Mouse (Mus musculus) intestine, postnatal 0 days (tissue): ENCODE measurements at regions not wholly inside any gene's neighbourhood (a gene's known extent, or its start where the extent isn't known, plus 50 kb on each side); places are given as distances from the start of the nearest gene placed in this dataset.

Source experiments
- ATAC-seq: fragments of 200-750 bp; cut with Nextera tagmentation; 2 replicates; pipeline ENCODE4 v1.8.0; 2017; ENCODE audit warnings: mild to moderate bottlenecking, moderate TSS enrichment, moderate library complexity
- H3K27ac ChIP-seq: fragments of 300-500 bp; sonication (generic); 2 replicates; pipeline ENCODE4 v1.5.1; 2014; ENCODE audit warnings: mild to moderate bottlenecking, low read depth, low read length, moderate library complexity
- H3K27me3 ChIP-seq: fragments of 300-500 bp; sonication (generic); replicated peaks from 2 replicates; pipeline ENCODE4 v1.6.1; 2014; ENCODE audit warnings: low read length, mixed read lengths; ENCODE audit not compliant: control insufficient read depth, insufficient read depth
- H3K36me3 ChIP-seq: fragments of 300-500 bp; sonication (generic); 2 replicates; pipeline ENCODE4 v1.6.1; 2014; ENCODE audit warnings: mild to moderate bottlenecking, moderate library complexity; ENCODE audit not compliant: control insufficient read depth, insufficient read depth
- H3K4me1 ChIP-seq: fragments of 300-500 bp; sonication (generic); replicated peaks from 2 replicates; pipeline ENCODE4 v1.6.1; 2014; ENCODE audit warnings: antibody characterized with exemption, low read length, mixed read lengths; ENCODE audit not compliant: control insufficient read depth, insufficient read depth
- H3K4me2 ChIP-seq: fragments of 300-500 bp; sonication (generic); replicated peaks from 2 replicates; pipeline ENCODE4 v1.6.1; 2014; ENCODE audit warnings: low read depth, mild to moderate bottlenecking, moderate library complexity
- H3K4me3 ChIP-seq: fragments of 300-500 bp; sonication (generic); 2 replicates; pipeline ENCODE4 v1.5.1; 2014; ENCODE audit warnings: low read depth, low read length
- H3K9ac ChIP-seq: fragments of 300-500 bp; sonication (generic); 2 replicates; pipeline ENCODE4 v1.6.1; 2014; ENCODE audit warnings: mild to moderate bottlenecking, low read depth, low read length
- H3K9me3 ChIP-seq: fragments of 300-500 bp; sonication (generic); 2 replicates; pipeline ENCODE4 v1.6.1; 2016; ENCODE audit warnings: mixed run types; ENCODE audit not compliant: control insufficient read depth
- CTCF ChIP-seq: sonication (generic); IDR thresholded peaks from 2 replicates; pipeline ENCODE4 v1.5.1; 2016; ENCODE audit warnings: low read depth, mild to moderate bottlenecking, control low read depth, antibody characterized with exemption, moderate library complexity
- WGBS: fragments of 180-500 bp; shearing (Covaris S2); extraction: QIAGEN DNeasy Blood & Tissue Kit; methylation state at CpG from one replicate; pipeline ENCODE4 v1.1.7; 2014; 5-methylcytosine and 5-hydroxymethylcytosine counted together

DNA sequence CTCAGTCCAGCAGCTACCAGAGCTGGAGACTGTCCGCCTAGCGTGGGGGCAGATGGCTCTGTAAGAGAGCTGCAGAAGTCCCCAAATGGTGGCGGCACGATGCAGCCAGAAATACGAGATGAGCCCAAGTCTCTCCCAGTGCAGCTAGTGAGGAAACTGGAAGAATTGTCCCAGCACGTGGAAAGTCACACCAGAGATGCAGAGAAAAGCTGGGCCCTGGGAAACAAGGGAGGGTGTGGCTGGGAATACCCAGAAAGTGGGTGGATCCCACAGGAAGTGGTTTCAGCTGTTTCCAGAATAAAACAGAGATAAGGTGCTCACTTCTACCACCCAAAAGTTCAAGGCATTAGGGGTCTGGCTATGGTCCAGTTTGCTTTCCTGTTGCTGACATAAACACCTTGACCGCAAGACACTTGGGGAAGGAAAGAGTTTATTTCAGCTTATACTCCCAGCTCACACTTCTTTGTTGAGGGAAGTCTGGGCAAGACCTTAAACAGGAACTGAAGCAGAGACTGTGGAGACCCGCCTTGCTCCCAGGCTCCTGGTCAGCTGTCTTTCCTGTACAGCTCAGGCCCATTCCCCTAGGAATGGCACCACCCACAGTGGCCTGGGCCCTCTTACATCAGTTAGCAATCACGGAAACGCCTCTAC is 184.5 kb upstream of the Jmjd1c start:
- Histone ChIP-seq H3K4me2 (no peak overlapping the region), H3K27ac (peak overlapping the region; percentile 21; the same call in 1 of the 2 replicates), H3K4me1 (0 out of 2 replicates have a peak, but pooled peaks cover 4% of the 10 kb centered on the region), H3K9me3 (no peaks in the 10 kb centered on the region), H3K27me3 (no peaks in the 10 kb centered on the region), H3K36me3 (no peaks in the 10 kb centered on the region), H3K9ac (no peak overlapping the region), H3K4me3 (no peak overlapping the region)
- TF ChIP-seq CTCF: no peak
- ATAC-seq: peak; percentile 9; the same call in 1 of the 2 replicates
- 53% methylated on average over 10 of the region's 10 CpGs for WGBS

DNA sequence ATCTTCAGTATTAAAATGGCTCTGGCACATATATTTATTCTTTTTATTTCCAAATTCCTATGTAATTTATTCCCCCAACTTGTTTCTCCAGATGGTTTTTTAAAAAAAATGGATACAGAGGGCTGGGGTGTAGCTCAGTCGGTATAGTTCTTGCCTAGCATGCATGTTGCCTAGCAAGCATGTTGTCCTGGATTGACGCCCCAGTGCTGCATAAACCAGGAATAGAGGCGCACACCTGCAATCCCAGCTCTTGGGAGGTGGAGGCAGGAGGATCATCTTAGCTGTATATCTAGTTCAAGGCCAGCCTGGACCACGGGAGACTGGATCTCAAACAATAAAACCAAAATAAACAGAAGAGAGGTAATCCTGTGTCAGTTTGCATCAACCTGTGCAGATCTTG is 183.5 kb upstream of the Jmjd1c start:
- no peak overlapping the region for H3K4me3 ChIP-seq
- TF ChIP-seq CTCF: no peak
- no peak overlapping the region for H3K4me2 ChIP-seq
- H3K27ac ChIP-seq: no peak overlapping the region
- H3K36me3 ChIP-seq: no peaks in the 10 kb centered on the region
- H3K27me3 ChIP-seq: no peaks in the 10 kb centered on the region
- no peaks in the 10 kb centered on the region for H3K9me3 ChIP-seq
- H3K4me1 ChIP-seq: 0 out of 2 replicates have a peak, but pooled peaks cover 4% of the 10 kb centered on the region
- no peak for ATAC-seq
- H3K9ac ChIP-seq: no peak overlapping the region
- WGBS: 75% methylated on average over 4 of the region's 4 CpGs

DNA sequence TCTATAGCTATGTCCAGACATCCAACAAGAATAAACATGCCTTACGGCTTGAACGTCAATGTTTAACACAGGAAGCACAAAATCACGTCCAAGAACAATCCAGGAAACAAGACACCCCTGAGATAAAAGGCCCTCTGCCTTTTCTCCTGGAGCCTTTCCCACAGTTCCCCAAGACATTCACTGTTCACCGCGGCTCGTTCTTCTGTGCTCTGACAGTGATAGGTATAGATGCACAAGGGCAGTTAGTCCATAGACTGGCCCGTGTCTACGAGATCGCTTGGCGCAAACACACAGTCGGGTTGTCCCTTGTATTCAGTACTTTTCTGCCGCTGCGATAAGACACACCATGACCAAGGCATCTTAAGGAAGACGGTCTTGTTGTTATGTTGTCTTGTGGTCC is 182.7 kb upstream of the Jmjd1c start:
- H3K27me3 ChIP-seq: no peaks in the 10 kb centered on the region
- no peak for ATAC-seq
- H3K9me3 ChIP-seq: no peaks in the 10 kb centered on the region
- H3K4me2 ChIP-seq: no peak overlapping the region
- no peak for TF ChIP-seq CTCF
- H3K27ac ChIP-seq: peak overlapping the region; percentile 6; the same call in 1 of the 2 replicates
- 55% methylated on average over 14 of the region's 14 CpGs for WGBS
- 0 out of 2 replicates have a peak, but pooled peaks cover 4% of the 10 kb centered on the region for H3K4me1 ChIP-seq
- H3K36me3 ChIP-seq: no peaks in the 10 kb centered on the region
- H3K4me3 ChIP-seq: no peak overlapping the region
- no peak overlapping the region for H3K9ac ChIP-seq

DNA sequence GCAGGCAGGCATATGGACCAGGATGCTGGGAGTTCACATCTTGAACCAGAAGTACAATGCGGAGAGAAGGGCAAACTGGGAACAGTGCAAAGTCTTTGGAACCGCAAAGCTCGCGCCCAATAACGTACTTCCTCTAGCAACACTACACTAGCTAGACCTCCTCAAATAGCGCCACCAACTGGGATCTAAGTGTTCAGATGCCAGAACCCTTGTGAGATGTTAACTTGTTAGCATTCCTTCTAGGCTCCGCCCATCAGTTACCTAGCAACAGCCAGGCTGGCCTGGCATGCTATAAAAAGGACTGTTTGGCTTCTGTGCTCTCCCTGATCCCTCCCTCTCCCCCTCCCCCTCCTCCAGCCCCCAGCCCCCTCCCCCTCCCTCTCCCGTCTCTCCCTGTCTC is 182.3 kb upstream of the Jmjd1c start:
- H3K4me3 ChIP-seq: no peak overlapping the region
- H3K9ac ChIP-seq: no peak overlapping the region
- 0 out of 2 replicates have a peak, but pooled peaks cover 4% of the 10 kb centered on the region for H3K4me1 ChIP-seq
- H3K9me3 ChIP-seq: no peaks in the 10 kb centered on the region
- H3K27ac ChIP-seq: no peak overlapping the region
- 57% methylated on average over 8 of the region's 8 CpGs for WGBS
- H3K27me3 ChIP-seq: no peaks in the 10 kb centered on the region
- ATAC-seq: 0 out of 2 replicates have a peak, but pooled peaks have one; percentile 9
- no peaks in the 10 kb centered on the region for H3K36me3 ChIP-seq
- peak; percentile 59 for TF ChIP-seq CTCF
- H3K4me2 ChIP-seq: no peak overlapping the region

DNA sequence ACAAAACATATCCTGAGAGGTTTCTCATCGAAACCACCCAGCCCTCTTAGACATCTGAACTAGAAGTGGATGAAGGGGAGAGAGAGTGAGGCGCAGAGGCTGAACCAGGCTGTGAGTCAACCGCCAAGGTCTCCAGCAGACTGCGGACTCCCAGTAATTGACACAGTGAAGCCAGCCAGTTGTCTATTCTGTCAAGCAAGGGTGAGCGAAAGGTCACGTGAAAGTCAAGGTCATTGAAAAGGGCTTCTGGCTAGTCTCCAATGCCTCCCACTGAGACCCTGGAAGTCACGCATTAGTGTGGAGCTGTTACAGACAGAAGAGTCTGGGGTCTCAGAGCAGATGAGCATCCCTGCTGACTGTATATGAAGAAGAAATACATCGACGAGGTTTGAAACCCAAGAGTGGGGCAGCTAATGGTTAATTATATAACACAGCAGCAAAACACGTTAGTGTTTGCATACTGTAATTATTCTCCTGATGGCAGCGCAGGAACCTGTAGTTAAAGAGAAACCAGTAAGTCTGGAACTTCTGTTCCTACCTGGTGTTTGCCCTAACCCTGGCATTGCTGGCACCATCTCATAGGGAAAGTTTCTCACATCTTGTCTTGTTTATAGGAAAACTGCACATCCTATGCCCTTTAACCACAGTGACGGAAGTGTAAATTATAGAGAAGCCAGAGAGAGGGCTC is 181.5 kb upstream of the Jmjd1c start:
- H3K4me2 ChIP-seq: no peak overlapping the region
- H3K4me1 ChIP-seq: 0 out of 2 replicates have a peak, but pooled peaks cover 4% of the 10 kb centered on the region
- no peak overlapping the region for H3K27ac ChIP-seq
- ATAC-seq: no peak
- no peaks in the 10 kb centered on the region for H3K36me3 ChIP-seq
- H3K9me3 ChIP-seq: no peaks in the 10 kb centered on the region
- no peak overlapping the region for H3K4me3 ChIP-seq
- TF ChIP-seq CTCF: no peak
- no peak overlapping the region for H3K9ac ChIP-seq
- 54% methylated on average over 12 of the region's 12 CpGs for WGBS
- H3K27me3 ChIP-seq: no peaks in the 10 kb centered on the region

DNA sequence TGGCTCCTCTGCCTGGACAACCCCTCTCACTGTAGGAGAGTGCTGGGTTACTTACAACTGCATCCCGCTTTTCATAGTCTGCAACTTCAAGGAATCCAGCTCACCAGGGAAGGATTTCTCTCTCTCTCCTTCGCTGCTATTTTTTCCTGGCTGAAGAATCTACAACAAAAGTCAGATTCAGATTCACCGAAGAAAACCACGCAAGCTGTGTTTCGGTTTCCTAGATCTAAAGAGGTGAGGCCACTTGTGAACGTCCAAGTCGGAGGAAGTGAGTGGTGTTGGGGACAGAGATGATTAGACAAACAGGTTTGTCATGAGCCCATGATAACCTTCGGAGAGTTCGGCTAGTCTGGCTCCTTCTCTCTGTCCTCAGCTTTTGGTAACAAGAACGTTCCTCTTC is 180.1 kb upstream of the Jmjd1c start:
- 73% methylated on average over 10 of the region's 10 CpGs for WGBS
- no peaks in the 10 kb centered on the region for H3K9me3 ChIP-seq
- H3K27me3 ChIP-seq: no peaks in the 10 kb centered on the region
- H3K4me2 ChIP-seq: no peak overlapping the region
- no peaks in the 10 kb centered on the region for H3K36me3 ChIP-seq
- no peak for TF ChIP-seq CTCF
- no peak overlapping the region for H3K4me3 ChIP-seq
- no peak for ATAC-seq
- H3K27ac ChIP-seq: no peak overlapping the region
- H3K9ac ChIP-seq: no peak overlapping the region
- H3K4me1 ChIP-seq: 0 out of 2 replicates have a peak, but pooled peaks cover 4% of the 10 kb centered on the region
